Mouse (Mus musculus): ENCODE measurements around the gene Zfp523.
"Not testable (repeated sequence)": the region's sequence is repeated elsewhere in the genome, so short reads cannot be mapped to it uniquely, and the experiment has no call there.

DNA sequence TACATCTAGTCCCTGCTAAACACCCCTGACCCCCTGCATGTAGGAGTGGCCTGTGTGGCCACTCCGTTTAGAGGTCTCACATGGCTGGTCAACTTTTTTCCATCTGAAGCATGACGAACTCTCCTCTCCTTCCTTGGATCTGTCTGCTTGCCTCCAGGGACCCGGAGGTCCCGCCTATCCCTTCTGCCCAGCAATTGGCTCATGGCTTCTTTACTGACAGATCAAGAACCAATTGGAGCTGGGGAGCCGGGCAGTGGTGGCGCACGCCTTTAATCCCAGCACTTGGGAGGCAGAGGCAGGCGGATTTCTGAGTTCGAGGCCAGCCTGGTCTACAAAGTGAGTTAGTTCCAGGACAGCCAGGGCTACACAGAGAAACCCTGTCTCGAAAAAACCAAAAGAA, 45.5 kb downstream of the Zfp523 start:
- TF ChIP-seq E2F4 (IDR thresholded peaks at IDR 0.05; ENCODE audit: borderline replicate concordance, low read depth, low read length); USF1 (IDR thresholded peaks at IDR 0.05; ENCODE audit: low read depth, low read length); EP300 (IDR thresholded peaks at IDR 0.05; ENCODE audit: low read depth in 1 of 2, low read length in 2 of 2); POLR2AphosphoS2 (IDR thresholded peaks at IDR 0.05; ENCODE audit: low read length); SMC3 (IDR thresholded peaks at IDR 0.05; ENCODE audit: low read depth, low read length); POLR2A (IDR thresholded peaks at IDR 0.05; ENCODE audit: control insufficient read depth in 1 of 2, insufficient read depth in 1 of 2, low read depth in 1 of 2, low read length in 2 of 2, poor library complexity in 1 of 2); TBP (IDR thresholded peaks at IDR 0.05; ENCODE audit: low read depth, low read length); MYB (IDR thresholded peaks at IDR 0.05; ENCODE audit: low read depth, low read length); KAT2A (conservative IDR thresholded peaks at IDR 0.05; ENCODE audit: low read depth, low read length); CTCF (IDR thresholded peaks at IDR 0.05 in 2 of 3, conservative IDR thresholded peaks at IDR 0.05 in 1 of 3; ENCODE audit: control insufficient read depth in 1 of 3, insufficient read depth in 1 of 3, low read depth in 2 of 3, low read length in 3 of 3, poor library complexity in 1 of 3, severe bottlenecking in 1 of 3); RCOR1 (IDR thresholded peaks at IDR 0.05; ENCODE audit: low read depth, low read length): not testable (repeated sequence)
